Mouse (Mus musculus) CH12.LX (cell line): ENCODE data around the gene Znfx1. TPM values are rescaled to one million over a fixed set of nuclear protein-coding genes. Genes with fewer than 3 reads are reported as not detected.

Source experiments
- DNase-seq: peaks from one replicate; pipeline ENCODE4 v3.0.0-alpha.2; 2013; ENCODE audit errors: extremely low read depth
- H3K27ac ChIP-seq: 2 replicates; pipeline ENCODE4 v1.5.1; 2012; ENCODE audit warnings: low read depth, mild to moderate bottlenecking, control low read depth, moderate library complexity; ENCODE audit not compliant: insufficient read depth
- H3K27me3 ChIP-seq: replicated peaks from 2 replicates; pipeline ENCODE3; 2012; ENCODE audit warnings: inconsistent platforms
- H3K36me3 ChIP-seq, 2 experiments: replicated peaks in 1 of 2; 2 replicates each; pipeline versions ENCODE3 to v1.6.1; 2012; ENCODE audit warnings: inconsistent platforms in 1 of 2, low read length in 1 of 2, mild to moderate bottlenecking in 1 of 2, mixed read lengths in 1 of 2, moderate library complexity in 1 of 2; ENCODE audit not compliant: control insufficient read depth in 1 of 2, insufficient read depth in 1 of 2
- H3K4me1 ChIP-seq, 2 experiments: 2 replicates each; pipeline ENCODE4 v1.6.1; 2012; ENCODE audit warnings: inconsistent platforms in 1 of 2, moderate library complexity in 1 of 2; ENCODE audit not compliant: insufficient read depth in 2 of 2, control insufficient read depth in 1 of 2
- H3K4me2 ChIP-seq: 2 replicates; pipeline ENCODE4 v1.6.1; 2012; ENCODE audit warnings: low read depth, mild to moderate bottlenecking, control low read depth; ENCODE audit not compliant: poor library complexity, insufficient read depth, severe bottlenecking
- H3K4me3 ChIP-seq, 3 experiments: fragments of 150-350 bp in 1 of 3; sonication (generic) in 1 of 3; replicated peaks in 1 of 3; 2 replicates each; pipeline versions ENCODE3 to v1.5.1; 2011 to 2012; ENCODE audit warnings: low read depth in 2 of 3, low read length in 2 of 3, mild to moderate bottlenecking in 2 of 3, moderate library complexity in 2 of 3, control low read depth in 1 of 3, improper control_type of control experiment in 1 of 3, inconsistent platforms in 1 of 3, mixed read lengths in 1 of 3; ENCODE audit not compliant: poor library complexity in 1 of 3
- H3K79me2 ChIP-seq: replicated peaks from 2 replicates; pipeline ENCODE4 v1.6.1; 2012; ENCODE audit warnings: mild to moderate bottlenecking, moderate library complexity; ENCODE audit not compliant: control insufficient read depth, poor library complexity, insufficient read depth, severe bottlenecking; ENCODE audit errors: extremely low read depth
- H3K9ac ChIP-seq: 2 replicates; pipeline ENCODE4 v1.6.1; 2012; ENCODE audit warnings: low read depth, mild to moderate bottlenecking, control low read depth, moderate library complexity; ENCODE audit not compliant: insufficient read depth
- H3K9me3 ChIP-seq: replicated peaks from 2 replicates; pipeline ENCODE3; 2012; ENCODE audit warnings: low read length, inconsistent platforms, mixed read lengths
- BHLHE40 ChIP-seq: IDR thresholded peaks from 2 replicates; pipeline ENCODE4 v1.6.1; 2011; ENCODE audit warnings: mild to moderate bottlenecking, low read depth, low read length, improper control_type of control experiment
- CHD2 ChIP-seq: IDR thresholded peaks from 2 replicates; pipeline ENCODE4 v1.6.1; 2011; ENCODE audit warnings: low read length, improper control_type of control experiment
- CTCF ChIP-seq, 2 experiments: IDR thresholded peaks in 1 of 2; conservative IDR thresholded peaks in 1 of 2; 2 replicates each; pipeline ENCODE4 v1.5.1; 2011 to 2012; ENCODE audit warnings: low read depth in 2 of 2, low read length in 2 of 2, improper control_type of control experiment in 1 of 2, inconsistent platforms in 1 of 2, mild to moderate bottlenecking in 1 of 2, moderate library complexity in 1 of 2
- GABPA ChIP-seq: IDR thresholded peaks from 2 replicates; pipeline ENCODE4 v1.6.1; 2012; ENCODE audit warnings: low read depth, low read length, improper control_type of control experiment, inconsistent platforms; ENCODE audit not compliant: insufficient replicate concordance
- HCFC1 ChIP-seq: IDR thresholded peaks from 2 replicates; pipeline ENCODE4 v1.6.1; 2012; ENCODE audit warnings: low read depth, mild to moderate bottlenecking, inconsistent platforms, low read length, improper control_type of control experiment
- JUN ChIP-seq: IDR thresholded peaks from 2 replicates; pipeline ENCODE4 v1.6.1; 2011; ENCODE audit warnings: low read depth, mild to moderate bottlenecking, low read length, improper control_type of control experiment, moderate library complexity; ENCODE audit not compliant: insufficient read depth
- JUND ChIP-seq: conservative IDR thresholded peaks from 2 replicates; pipeline ENCODE4 v1.6.1; 2011; ENCODE audit warnings: low read depth, low read length, improper control_type of control experiment
- KAT2A ChIP-seq: IDR thresholded peaks from 2 replicates; pipeline ENCODE4 v1.6.1; 2012; ENCODE audit warnings: low read length, improper control_type of control experiment, inconsistent platforms; ENCODE audit not compliant: insufficient replicate concordance
- MAX ChIP-seq: IDR thresholded peaks from 2 replicates; pipeline ENCODE4 v1.6.1; 2011; ENCODE audit warnings: low read length, improper control_type of control experiment
- MAZ ChIP-seq: IDR thresholded peaks from 2 replicates; pipeline ENCODE4 v1.6.1; 2012; ENCODE audit warnings: low read depth, mild to moderate bottlenecking, inconsistent platforms, low read length, improper control_type of control experiment, moderate library complexity
- MXI1 ChIP-seq: IDR thresholded peaks from 2 replicates; pipeline ENCODE4 v1.6.1; 2011; ENCODE audit warnings: mild to moderate bottlenecking, low read depth, low read length, improper control_type of control experiment
- MYC ChIP-seq: IDR thresholded peaks from 2 replicates; pipeline ENCODE4 v1.6.1; 2011; ENCODE audit warnings: low read depth, mild to moderate bottlenecking, improper control_type of control experiment, low read length
- PAX5 ChIP-seq: IDR thresholded peaks from 2 replicates; pipeline ENCODE4 v1.6.1; 2012; ENCODE audit warnings: low read length, inconsistent platforms, mixed read lengths
- RAD21 ChIP-seq: IDR thresholded peaks from 2 replicates; pipeline ENCODE4 v1.6.1; 2011; ENCODE audit warnings: low read depth, mild to moderate bottlenecking, low read length, improper control_type of control experiment, moderate library complexity
- SIN3A ChIP-seq: IDR thresholded peaks from 2 replicates; pipeline ENCODE4 v1.6.1; 2012; ENCODE audit warnings: low read length, improper control_type of control experiment, inconsistent platforms
- SMC3 ChIP-seq: IDR thresholded peaks from 2 replicates; pipeline ENCODE4 v1.6.1; 2011; ENCODE audit warnings: low read depth, low read length, improper control_type of control experiment
- TBP ChIP-seq: conservative IDR thresholded peaks from 2 replicates; pipeline ENCODE4 v1.6.1; 2011; ENCODE audit warnings: low read depth, low read length, improper control_type of control experiment
- USF1 ChIP-seq: IDR thresholded peaks from 2 replicates; pipeline ENCODE4 v1.6.1; 2014; ENCODE audit warnings: low read depth, mild to moderate bottlenecking, inconsistent platforms, low read length, improper control_type of control experiment
- USF2 ChIP-seq: conservative IDR thresholded peaks from 2 replicates; pipeline ENCODE4 v1.6.1; 2011; ENCODE audit warnings: low read depth, low read length, improper control_type of control experiment
- dilution Hi-C: fragments of 300-500 bp; cut with MboI; formaldehyde crosslinking; loops from 2 replicates; pipeline ENCODE4 v1.14.3; 2020; ENCODE audit warnings: low sequenced_read_pairs; ENCODE audit not compliant: extremely low pct_unique_long_range_greater_than_20kb, extremely low pct_ligation_motif_present
- in situ Hi-C: fragments of 300-500 bp; cut with MboI; formaldehyde crosslinking; loops from 3 replicates; pipeline ENCODE4 v1.14.3; 2019; ENCODE audit warnings: low sequenced_read_pairs, low pct_ligation_motif_present, low pct_unique_long_range_greater_than_20kb, mixed read lengths
- polyA plus RNA-seq: library from polyadenylated mRNA; unstranded; fragments of >175 nt; gene quantifications from 2 replicates; pipeline ENCODE4 v1.2.1, GENCODE M21; 2012; ENCODE audit warnings: low read depth; ENCODE audit not compliant: insufficient read length
- total RNA-seq, 2 experiments: library from RNA; depleted of rRNA; stranded (reverse); fragments of 300-350 nt in 1 of 2; fragments of >200 nt in 1 of 2; gene quantifications; 2 replicates each; pipeline ENCODE4 v1.2.3; 2012 to 2014

The Znfx1 gene
- total and polyA plus RNA-seq, 3 experiments = 5.1 to 9.0 (median 8.1) TPM

GRCm38 (mm10) chr2:167090271-167090670 lies 27.5 kb upstream of the Znfx1 start:
- dilution Hi-C loops (no loop called here), in situ Hi-C loops (no loop called here)
- H3K4me2 ChIP-seq = no peak overlapping the region
- peaks cover 7% of the 10 kb centered on the region for H3K9me3 ChIP-seq
- TF ChIP-seq MXI1 (no peak), KAT2A (no peak), SIN3A (no peak), CTCF (conservative IDR thresholded peaks at IDR 0.05 in 1 of 2, IDR thresholded peaks at IDR 0.05 in 1 of 2; ENCODE audit: low read depth in 2 of 2, low read length in 2 of 2) (no peak), HCFC1 (no peak), GABPA (no peak), MYC (no peak), JUN (no peak), PAX5 (no peak), BHLHE40 (no peak), RAD21 (no peak), USF2 (no peak), JUND (no peak), CHD2 (no peak)
- no peaks in the 10 kb centered on the region for H3K36me3 ChIP-seq
- H3K9ac ChIP-seq = no peak overlapping the region
- peaks cover 11 to 15% of the 10 kb centered on the region in 2 experiments for H3K4me1 ChIP-seq
- peaks cover 23% of the 10 kb centered on the region for H3K27me3 ChIP-seq
- H3K79me2 ChIP-seq = no peaks in the 10 kb centered on the region
- no peak overlapping the region for H3K4me3 ChIP-seq
- DNase-seq = no peak
- no peak overlapping the region for H3K27ac ChIP-seq

GRCm38 (mm10) chr2:167086836-167087235 lies 24.0 kb upstream of the Znfx1 start:
- Histone ChIP-seq H3K79me2 (no peaks in the 10 kb centered on the region), H3K4me3 (no peak overlapping the region), H3K27ac (no peak overlapping the region), H3K4me1 (peaks cover 11 to 15% of the 10 kb centered on the region in 2 experiments), H3K9ac (no peak overlapping the region), H3K27me3 (peaks cover 25% of the 10 kb centered on the region), H3K4me2 (no peak overlapping the region), H3K36me3 (no peaks in the 10 kb centered on the region), H3K9me3 (peaks cover 7% of the 10 kb centered on the region)
- dilution Hi-C loops (no loop called here), in situ Hi-C loops (no loop called here)
- TF ChIP-seq PAX5 (no peak), CHD2 (no peak), TBP (no peak)
- no peak for DNase-seq

- H3K4me2 ChIP-seq = peak overlapping the region; percentile 69; the same call in 1 of the 2 replicates
- peaks cover 4% of the 10 kb centered on the region for H3K9me3 ChIP-seq
- in situ Hi-C loops = no loop called here
- no peak overlapping the region for H3K27ac ChIP-seq
- H3K36me3 ChIP-seq = no peaks in the 10 kb centered on the region
- no peak overlapping the region for H3K9ac ChIP-seq
- H3K79me2 ChIP-seq = no peaks in the 10 kb centered on the region
- dilution Hi-C loops = no loop called here
- peak overlapping the region in 1 of 3 experiments; percentile 1 for H3K4me3 ChIP-seq
- no peak for DNase-seq
- peaks cover 14 to 22% of the 10 kb centered on the region in 2 experiments for H3K4me1 ChIP-seq
- TF ChIP-seq SIN3A (no peak), USF1 (peak; percentile 32; the same call in 1 of the 2 replicates), HCFC1 (no peak), MAZ (no peak), BHLHE40 (peak; percentile 56), SMC3 (no peak), MAX (0 out of 2 replicates have a peak, but pooled peaks have one; percentile 22), USF2 (peak; percentile 28; the same call in 1 of the 2 replicates)
- TF ChIP-seq, all 38 proteins: peak for 4
- H3K27me3 ChIP-seq = peaks cover 24% of the 10 kb centered on the region
These were observed 23.3 kb upstream of the Znfx1 start for GRCm38 (mm10) chr2:167086092-167086491.
